Mouse (Mus musculus) kidney, postnatal 10 days (tissue): ENCODE measurements around the gene Cdk17.
A peak's percentile ranks its signal among the peaks of the same experiment; 100 is the strongest.
"Not testable (repeated sequence)": the region's sequence is repeated elsewhere in the genome, so short reads cannot be mapped to it uniquely, and the experiment has no call there.

ENCODE experiments used
- DNase-seq: peaks from one replicate; pipeline ENCODE4 v3.0.0; 2021; ENCODE audit warnings: mixed read lengths

The Cdk17 gene

DNA sequence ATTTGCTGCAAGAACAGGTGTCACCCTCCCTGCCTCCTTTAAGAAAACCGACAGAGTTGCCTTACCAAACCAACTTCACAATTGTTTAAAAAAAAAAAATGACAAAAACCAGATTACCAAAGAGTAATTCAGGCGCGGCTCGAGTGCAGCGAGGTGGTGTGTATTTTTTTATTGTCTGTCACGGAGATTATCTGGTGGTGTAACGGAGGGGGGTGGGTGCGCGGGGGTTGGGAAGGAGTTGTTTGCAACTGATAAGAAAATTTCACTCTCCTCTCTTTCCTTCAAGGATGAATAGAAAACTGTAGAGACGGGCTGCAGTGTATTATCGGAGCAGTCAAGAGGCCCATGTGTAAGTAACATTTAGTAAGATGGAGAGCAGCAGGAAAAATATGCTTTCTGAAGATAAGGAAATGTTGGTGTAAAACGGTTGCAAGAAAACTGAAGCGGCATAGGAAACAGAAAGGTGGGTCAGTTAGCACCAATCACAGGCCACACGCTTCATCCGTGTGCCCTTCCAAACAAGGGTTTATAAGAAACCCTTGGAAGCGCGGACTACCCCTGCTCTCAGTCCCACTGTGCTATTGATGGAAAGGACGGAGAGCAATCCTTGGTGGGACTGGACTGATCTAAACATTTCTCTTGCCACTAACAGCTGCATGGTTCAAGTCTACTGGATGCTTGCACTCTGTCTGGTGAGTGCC is 17.2 kb upstream of the Cdk17 start:
- no peak for DNase-seq

DNA sequence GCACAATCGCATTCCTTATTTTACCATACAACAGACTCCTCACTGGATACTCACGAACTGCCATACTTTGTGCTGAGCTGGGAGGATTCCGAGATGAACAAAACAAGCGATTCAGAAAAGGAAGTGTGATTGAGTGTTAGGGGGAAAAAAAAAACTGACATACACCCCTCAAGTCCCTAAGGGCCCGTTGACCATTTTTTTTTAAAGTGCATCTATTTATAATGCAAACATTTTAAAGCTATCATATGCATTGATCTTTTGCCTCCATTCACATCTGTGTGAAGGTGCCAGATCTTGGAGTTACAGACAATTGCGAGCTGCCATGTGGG is 16.7 kb upstream of the Cdk17 start:
- no peak for DNase-seq

DNA sequence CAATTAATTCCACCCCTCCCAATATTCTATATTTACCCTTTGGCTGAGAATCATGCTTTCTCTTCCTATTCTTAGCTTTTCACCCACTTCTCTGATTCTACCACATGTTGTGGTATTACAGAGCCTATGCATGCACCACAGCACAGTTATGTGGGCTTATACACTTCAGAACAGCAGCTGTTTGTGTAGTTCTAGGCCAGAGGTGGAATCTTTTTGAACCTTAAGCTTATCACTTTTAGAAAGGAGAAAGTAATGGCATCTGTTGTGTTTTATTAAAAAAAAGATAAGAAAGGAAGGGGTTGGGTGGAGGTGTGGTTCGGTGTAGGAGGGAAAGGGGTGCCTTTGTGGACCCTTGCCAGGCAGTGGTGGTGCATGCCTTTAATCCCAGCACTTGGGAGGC is 16.1 kb upstream of the Cdk17 start:
- no peak for DNase-seq

- DNase-seq = peak; percentile 15
Observed at GRCm38 (mm10) chr10:93145088-93145487, 15.6 kb upstream of the Cdk17 start.

DNA sequence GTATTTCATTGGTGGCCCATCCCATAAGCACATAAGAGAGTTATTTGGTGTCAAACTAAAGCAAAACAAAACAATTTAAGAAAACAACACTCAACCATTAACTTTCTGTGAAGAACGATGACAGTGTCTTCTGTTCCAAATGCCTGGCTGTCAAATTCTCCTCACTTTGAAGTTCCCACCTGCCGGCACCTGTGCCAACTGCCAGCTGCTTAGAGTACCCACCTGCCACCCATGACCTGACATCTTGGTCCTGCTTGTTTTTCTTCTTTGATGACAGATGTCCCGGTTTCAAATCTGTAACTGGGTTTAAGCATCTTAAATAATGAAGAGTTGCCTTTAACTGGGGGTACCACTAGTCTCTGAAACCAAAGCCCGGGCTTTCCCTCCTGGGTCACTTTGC is 14.1 kb upstream of the Cdk17 start:
- no peak for DNase-seq

- no peak for DNase-seq
Observed at GRCm38 (mm10) chr10:93147691-93148090, 13.0 kb upstream of the Cdk17 start.

DNA sequence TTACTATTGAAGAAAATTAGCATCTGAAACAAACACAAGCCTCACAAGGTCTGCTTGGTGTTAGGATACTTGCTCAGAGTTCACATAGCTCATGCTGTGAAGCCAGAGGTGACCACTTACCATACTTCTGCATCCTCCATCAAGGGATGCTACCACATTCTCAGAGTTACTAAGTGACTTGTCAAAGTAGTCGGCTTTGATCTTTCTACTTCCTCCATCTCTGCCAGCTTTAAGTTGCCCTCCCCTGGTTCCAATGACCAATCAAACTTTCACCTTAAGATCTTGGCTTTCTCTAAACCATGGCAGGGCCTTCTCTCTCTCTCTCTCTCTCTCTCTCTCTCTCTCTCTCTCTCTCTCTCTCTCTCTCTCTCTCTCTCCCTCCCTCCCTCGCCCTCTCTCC is 11.1 kb upstream of the Cdk17 start:
- DNase-seq = no peak

- no peak for DNase-seq
Observed at GRCm38 (mm10) chr10:93151775-93152174, 8.9 kb upstream of the Cdk17 start.

- DNase-seq = no peak
Observed at GRCm38 (mm10) chr10:93152698-93153097, 8.0 kb upstream of the Cdk17 start.

- DNase-seq = not testable (repeated sequence)
Observed at GRCm38 (mm10) chr10:93153404-93153803, 7.3 kb upstream of the Cdk17 start.

DNA sequence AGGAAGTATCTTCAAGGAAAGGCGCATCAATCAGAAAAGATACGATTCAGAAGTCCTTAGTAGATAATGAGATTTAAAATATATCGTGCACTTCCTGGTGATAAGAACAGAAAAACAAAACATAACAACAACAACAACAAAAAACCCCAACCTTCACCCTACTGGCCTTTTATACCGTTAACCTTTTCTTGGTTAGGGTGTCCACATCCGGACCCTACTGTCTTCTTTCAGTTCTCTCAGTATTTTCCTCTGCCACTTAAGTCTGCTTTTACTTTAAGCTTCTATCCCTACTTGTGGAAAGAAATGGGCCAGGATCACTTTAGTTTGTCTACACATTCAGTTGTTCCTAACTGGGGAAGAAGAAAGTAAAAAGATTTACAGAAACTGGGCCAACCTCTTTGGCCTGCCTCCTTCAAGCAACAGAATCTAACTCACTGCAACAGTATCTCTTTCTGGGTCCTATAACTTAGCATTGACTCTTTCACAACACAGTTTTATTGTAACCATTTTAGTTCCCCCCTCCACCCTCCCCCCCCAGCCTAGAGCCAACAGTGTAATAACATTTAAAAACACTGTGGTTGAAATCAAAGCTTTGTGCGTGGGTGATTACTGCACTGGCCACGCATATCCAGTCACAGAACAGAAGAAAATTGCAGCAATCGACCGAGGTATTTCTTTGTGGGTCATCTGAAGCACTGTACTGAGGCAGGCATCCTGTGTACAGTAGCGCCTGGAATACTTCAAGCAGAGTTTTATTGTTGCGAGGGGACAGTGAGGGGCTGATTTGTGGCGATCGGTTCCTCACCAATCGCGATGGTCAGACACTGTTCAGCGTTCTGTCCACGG is 801 bp upstream of the Cdk17 start:
- DNase-seq = no peak

DNA sequence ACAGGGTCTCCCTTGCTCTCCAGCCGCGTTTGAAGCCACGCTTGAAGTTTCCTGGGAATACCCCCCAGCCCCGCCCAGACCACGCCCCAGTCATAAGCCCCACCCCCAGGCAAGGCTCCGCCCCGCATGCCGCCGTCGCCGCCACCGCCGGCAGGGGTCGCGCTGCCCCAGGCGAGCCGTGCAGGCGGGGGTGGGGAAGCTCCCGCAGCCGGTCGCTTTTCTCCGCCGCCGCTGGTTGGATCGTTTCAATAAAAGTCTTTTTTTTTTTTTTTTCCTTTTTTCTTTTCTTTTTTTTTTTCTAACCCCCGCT is 223 bp upstream of the Cdk17 start:
- peak; percentile 94 for DNase-seq

DNA sequence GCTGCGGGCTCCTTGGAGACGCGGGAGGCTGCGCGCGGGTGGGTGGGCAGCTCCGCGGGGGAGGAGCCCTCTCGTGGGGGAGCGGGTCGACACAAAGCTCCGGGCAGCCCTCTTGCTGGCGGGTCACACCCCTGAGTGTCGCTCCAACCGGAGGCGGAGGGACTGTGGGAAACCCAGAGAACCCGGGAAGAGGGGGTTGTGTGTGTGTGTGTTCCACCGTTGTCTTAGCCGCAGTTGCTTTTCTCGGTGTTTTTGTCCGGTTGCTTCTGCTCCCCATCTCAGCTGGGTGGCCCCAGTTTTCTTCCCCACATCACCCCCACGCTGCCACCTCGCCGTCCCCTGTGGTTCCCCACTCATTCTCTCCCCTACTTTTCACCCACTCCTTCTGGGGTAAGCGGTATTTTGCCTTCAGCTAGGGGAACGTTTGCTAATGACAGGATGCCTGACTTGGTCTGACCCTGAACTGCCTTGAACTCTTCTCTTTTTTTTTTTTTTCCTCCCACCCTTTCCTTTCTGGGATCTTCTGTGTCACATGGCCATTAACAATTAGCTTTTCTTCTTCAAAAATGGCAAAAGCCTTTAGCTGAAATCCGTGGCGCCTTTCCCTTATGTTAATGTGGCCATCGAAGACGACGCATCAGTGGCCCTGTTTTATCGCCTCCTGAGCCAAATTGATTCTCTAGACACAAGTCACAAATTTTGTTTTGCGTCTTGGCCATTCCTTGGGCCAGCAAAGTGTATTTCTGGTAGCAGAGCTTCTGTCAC is 1.0 kb downstream of the Cdk17 start:
- DNase-seq = peak; percentile 76

DNA sequence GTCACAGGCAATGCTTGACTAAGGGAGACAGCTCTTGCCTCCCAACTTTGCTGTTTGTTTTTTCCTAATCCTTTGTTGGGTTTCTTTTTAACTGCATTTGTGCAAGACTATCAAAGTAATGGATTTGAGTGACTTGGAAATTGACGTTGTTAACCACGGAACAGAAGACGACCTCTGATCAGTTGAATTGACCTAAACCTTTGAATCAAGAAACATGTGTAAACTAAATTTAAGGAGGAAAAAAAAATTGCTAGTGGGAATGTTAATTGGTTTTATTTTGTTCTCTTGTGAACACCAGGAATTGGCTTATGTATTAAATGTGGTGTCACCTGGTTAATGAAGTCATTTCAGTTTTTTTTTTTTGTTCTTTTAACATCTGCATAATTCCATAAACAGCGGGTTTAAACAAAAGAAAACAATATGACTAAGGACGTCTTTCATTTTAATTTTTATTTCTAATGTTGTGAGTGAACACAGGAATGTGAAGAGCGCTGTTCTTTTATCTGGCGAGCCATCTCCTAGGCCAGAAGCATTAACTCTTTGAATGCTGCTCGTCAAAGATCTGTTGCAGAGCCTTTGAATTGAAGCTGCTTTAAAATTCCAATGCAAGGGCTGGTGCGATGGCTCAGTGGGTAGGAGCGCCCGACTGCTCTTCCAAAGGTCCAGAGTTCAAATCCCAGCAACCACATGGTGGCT is 1.7 kb downstream of the Cdk17 start:
- DNase-seq = no peak

- no peak for DNase-seq
Observed at GRCm38 (mm10) chr10:93162972-93163660, 2.4 kb downstream of the Cdk17 start.

DNA sequence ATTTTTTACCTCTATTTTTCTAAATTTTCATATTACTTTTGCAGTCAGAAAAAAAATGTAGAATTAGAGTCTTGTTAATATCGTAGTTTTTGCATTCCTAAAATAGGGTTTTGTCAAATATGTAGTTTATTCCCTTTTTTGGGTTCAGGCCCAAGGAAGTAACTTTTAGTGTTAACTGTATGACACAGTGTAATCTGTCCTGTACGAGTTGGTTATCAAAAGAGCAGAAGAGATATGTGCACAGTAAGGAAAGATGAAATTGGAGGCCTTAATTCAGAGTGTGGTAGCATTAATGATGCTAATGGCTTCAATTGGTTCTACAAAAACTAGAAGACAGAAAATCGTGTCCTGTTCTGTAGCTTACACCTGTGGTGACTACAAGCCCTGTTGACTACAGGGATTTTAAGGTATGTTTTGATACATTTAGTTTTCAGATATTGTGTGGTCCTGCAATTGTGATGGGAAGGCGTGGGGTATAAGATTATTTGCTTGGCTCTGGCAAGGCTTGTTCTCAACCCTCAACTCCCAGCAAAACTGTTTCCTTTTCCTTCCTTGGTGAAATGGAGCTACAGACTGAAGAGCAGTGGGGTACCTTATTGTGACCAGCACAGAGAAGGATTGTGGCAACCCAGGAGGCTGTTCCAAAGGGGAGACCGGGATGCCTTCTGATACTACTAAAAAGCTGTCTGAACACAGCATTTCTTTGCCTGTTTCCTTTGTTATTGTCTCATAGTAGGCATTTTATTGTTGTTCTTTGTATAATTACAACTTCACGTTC is 3.2 kb downstream of the Cdk17 start:
- DNase-seq = no peak

DNA sequence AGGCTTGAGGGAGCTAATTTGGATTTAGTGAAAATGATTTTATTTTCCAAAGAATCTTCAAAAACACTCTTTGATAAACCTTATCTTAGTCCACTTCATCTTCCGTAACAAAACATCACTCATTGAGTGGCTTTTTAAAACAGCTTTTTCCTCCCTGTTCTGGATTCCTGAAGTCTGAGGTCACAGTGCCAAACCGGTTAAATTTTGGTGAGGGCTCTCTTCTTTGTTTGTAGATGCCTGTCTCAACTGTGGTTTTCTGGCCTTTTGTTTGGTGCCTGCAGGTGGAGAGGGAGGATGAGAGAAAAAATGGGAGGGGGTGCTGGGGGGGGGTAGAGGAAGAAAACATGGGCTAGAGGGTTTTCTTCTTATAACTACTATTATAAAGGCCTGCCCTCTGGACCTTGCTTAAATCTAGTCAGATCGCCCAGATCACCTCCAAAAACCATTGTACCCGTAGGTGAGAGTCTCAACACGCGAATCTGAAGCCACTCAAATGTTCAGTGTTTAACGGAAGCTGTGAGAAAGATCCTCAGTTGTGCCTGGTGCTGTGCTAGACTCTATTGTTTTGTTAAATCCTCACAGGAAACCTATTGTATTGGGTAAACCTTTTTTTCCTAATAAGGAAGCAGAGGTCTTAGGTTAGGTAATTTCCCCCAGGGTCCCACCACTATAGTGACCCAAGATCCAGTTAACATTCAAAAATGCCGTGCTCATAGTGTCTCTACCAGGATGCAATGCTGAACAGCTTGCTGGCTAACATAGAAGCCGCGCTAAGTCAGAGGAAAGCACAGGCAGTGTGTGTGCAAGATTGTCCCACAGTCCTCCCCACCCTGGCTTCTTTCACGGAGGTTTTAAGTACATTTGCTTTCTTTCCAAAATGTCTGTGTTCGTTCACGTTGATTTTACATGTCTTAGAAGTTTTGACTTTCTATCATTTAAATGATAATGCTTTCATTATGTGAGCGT is 5.0 kb downstream of the Cdk17 start:
- peak; percentile 21 for DNase-seq

- peak; percentile 26 for DNase-seq
Observed at GRCm38 (mm10) chr10:93166382-93166769, 5.7 kb downstream of the Cdk17 start.

DNA sequence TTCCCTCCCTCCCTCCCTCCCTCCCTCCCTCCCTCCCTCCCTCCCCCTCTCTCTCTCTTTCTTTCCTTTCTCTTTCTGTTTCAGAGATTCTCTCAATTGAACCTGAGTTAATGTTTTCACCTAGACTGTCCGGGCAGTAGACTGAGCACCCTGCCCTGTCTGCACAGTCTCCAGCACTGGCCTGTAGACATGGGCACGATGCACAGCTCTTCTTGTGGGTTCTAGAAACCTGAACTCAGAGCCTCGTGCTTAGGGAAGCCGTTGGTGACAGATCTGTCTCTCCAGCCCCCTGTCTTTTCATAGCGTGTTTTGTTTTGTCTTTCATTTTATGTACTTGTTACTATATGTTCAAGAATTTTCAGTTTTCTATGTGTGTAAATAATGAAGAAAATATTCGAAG is 6.6 kb downstream of the Cdk17 start:
- no peak for DNase-seq

GRCm38 (mm10) chr10:93168067-93168466 is 7.4 kb downstream of the Cdk17 start:
- DNase-seq = no peak
